Mouse (Mus musculus): ENCODE data around the gene Atp2c2. TPM values are rescaled to one million over a fixed set of nuclear protein-coding genes. Genes with fewer than 3 reads are reported as not detected.

Gene Atp2c2
- total RNA-seq, 1 experiment from 2014 or later: not detected

DNA sequence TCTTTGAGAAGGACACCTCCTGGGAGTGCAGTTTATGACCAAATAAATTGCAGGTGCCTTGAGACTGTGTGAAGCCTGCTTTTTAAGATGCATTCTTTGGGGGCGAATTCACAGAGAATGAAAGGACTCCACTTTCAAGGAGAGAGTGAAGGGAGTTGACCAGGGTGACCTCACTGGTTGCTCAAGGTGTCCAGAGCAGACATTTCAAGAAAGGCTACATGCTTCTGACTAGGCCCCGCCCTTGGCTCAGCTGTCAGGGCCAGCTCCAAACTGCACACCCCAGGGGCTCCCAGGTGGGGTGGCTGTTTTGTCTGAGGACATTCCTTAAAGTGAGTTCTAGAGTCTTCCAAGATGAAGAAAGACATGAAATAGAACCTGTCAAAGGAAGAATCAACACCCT lies 2.6 kb upstream of the Atp2c2 start:
- no peak for ATAC-seq (replicated peaks; ENCODE audit: low read depth, poor library complexity, severe bottlenecking)

DNA sequence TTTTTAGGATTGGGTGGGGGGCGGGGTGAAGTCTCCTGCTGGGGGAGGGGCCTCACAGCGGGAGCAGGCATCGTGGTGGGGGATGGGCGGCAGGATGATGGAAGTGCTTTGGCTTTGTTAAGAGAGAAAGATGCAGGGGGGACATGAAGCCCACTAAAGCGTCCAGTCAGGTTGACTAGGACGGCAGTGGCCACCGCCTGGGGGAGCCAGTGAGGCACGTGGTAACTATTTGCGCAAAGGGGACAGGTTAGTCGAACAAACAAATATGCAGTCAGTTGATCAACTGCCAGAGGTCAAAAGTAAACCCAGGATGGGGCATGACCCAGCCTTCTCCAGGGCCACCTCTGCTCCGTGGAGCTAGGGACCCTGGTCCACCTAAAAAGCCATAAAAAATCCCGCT lies 849 bp upstream of the Atp2c2 start:
- peak; percentile 66 for ATAC-seq (replicated peaks; ENCODE audit: low read depth, poor library complexity, severe bottlenecking)

DNA sequence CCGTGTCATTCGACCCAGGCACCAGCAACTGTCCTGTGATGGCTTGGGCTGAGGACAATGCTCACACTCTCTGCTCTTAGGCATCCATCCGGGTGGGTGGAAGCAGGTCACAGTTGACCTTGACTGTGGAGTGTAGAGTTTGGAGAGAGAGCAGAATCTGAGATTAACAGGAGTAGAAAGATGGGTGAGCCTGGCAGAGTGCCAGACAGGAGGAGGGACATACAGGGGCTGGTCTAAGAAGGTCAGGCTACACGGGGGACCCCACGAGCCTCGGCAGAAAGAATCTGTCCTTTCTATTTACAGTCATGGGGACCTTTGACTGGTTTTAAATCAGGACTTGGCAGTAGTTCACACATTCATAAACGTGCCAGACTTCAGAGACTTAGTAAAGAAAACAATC lies 3.2 kb downstream of the Atp2c2 start:
- no peak for ATAC-seq (replicated peaks; ENCODE audit: low read depth, poor library complexity, severe bottlenecking)

GRCm38 (mm10) chr8:119707146-119707545 lies 7.3 kb downstream of the Atp2c2 start:
- no peak for ATAC-seq (replicated peaks; ENCODE audit: low read depth, poor library complexity, severe bottlenecking)

DNA sequence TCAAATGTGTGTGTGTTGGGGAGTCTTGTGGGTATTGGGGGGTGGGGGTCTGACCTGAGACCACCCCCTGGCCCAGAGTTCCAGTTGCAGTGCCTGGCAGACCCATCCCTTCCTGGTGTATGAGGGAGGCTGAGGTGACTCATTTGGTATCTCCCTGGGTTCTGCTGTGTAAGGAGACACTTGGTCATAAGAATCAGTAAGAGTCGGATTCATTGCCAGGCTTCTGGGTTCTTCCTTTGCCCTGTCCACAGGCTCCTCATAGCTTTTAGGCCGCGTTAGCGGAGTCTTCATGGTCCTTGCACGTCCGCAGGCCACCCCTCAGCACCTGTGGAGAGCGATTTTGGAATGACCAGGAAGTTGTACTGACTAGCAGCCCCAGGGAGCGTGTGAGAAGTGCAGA lies 8.7 kb downstream of the Atp2c2 start:
- no peak for ATAC-seq (replicated peaks; ENCODE audit: low read depth, poor library complexity, severe bottlenecking)

- no peak for ATAC-seq (replicated peaks; ENCODE audit: low read depth, poor library complexity, severe bottlenecking)
These were observed 9.3 kb downstream of the Atp2c2 start for GRCm38 (mm10) chr8:119708878-119709702.

- ATAC-seq (replicated peaks; ENCODE audit: low read depth, poor library complexity, severe bottlenecking): peak; percentile 73
These were observed 9.9 kb downstream of the Atp2c2 start for GRCm38 (mm10) chr8:119709703-119710093.

GRCm38 (mm10) chr8:119712226-119712625 lies 12.4 kb downstream of the Atp2c2 start:
- peak; percentile 54 for ATAC-seq (replicated peaks; ENCODE audit: low read depth, poor library complexity, severe bottlenecking)

GRCm38 (mm10) chr8:119713421-119713820 lies 13.6 kb downstream of the Atp2c2 start:
- ATAC-seq (replicated peaks; ENCODE audit: low read depth, poor library complexity, severe bottlenecking): no peak

GRCm38 (mm10) chr8:119715221-119715620 lies 15.4 kb downstream of the Atp2c2 start:
- ATAC-seq (replicated peaks; ENCODE audit: low read depth, poor library complexity, severe bottlenecking): no peak

DNA sequence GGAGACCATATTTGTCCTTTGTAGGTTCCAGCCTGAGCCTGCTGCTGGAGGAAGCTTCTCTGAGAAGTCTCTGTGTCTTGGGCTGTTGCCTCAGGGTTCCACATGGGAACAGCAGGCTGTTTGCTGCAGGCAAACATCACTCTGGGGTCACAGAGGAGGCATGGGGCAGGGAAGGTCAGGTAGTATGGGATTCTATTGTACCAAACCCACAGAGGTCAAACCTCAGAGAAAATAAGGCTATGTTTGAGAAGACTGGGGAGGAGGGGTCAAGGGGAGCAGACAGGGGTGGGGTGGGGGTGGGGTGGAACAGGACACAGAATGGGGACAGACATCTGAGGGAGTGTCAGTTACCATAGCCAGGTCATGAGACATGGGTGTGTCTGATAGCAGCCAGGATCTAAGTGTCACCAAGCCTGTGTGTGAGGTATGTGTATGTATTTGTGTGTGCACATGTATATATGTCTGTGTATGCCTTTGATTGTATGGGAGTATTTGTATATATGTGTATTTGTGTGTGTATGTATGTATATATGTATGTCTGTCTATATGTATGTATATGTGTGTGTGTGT lies 17.0 kb downstream of the Atp2c2 start:
- no peak for ATAC-seq (replicated peaks; ENCODE audit: low read depth, poor library complexity, severe bottlenecking)

DNA sequence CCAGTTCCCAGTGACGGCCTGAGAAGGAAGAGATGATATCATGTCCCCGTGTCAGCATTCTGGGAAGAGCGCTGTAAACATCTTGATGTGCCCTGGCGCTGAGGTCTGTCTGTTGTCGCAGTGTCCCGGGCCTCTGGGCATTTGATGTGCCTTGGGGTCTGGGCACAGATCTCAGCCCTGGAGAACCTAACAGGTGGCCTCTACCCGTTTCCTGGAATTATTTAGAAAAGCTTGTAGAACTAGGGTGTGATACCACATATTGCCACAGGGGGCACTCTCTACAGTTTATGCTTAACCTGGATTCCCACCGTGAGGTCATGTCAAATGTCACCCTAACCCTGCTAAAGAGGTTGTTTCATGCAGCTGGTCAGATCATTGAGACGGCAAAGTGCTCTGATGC lies 18.0 kb downstream of the Atp2c2 start:
- peak; percentile 85 for ATAC-seq (replicated peaks; ENCODE audit: low read depth, poor library complexity, severe bottlenecking)

- ATAC-seq (replicated peaks; ENCODE audit: low read depth, poor library complexity, severe bottlenecking): no peak
These were observed 19.2 kb downstream of the Atp2c2 start for GRCm38 (mm10) chr8:119719011-119719501.

DNA sequence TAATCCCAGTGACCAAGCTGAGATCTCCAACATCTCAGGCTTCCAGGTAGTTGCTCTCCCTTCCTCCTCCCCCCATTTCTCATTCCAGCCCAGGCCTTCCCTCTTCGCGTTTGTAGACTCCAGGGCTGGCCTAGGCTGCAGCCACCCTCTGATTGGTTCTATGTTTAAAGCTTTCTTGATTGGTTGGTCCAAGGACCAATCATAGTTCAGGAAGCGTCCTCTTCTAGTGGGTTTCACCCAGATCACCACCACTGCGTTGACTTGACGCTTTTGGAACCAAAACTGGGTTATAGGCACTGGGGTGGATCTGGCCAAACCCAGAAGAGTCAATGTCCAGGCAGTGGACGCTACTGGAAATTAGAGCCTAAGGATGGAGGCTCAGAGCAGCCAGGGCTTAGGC lies 22.5 kb downstream of the Atp2c2 start:
- ATAC-seq (replicated peaks; ENCODE audit: low read depth, poor library complexity, severe bottlenecking): no peak

GRCm38 (mm10) chr8:119723676-119724075 lies 23.9 kb downstream of the Atp2c2 start:
- ATAC-seq (replicated peaks; ENCODE audit: low read depth, poor library complexity, severe bottlenecking): no peak

DNA sequence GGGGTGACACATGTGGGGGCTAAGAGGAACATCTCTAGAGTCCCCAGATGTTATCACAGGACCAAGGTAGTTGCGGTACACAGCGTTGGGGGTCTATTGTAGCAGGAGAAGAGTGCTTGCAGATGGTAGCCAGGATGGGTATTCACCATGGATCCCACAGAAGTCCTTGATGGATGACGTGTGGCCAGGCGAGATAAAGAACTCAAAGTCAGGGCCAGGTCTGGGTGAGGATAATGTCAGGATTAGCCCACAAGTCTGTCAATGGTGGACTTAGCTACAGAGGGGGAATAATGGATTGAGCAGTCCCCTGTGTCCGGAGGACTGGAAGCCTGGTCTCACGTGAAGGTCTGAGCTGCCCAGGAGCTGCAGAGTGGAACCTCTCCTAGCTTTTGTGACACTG lies 24.8 kb downstream of the Atp2c2 start:
- ATAC-seq (replicated peaks; ENCODE audit: low read depth, poor library complexity, severe bottlenecking): no peak

- ATAC-seq (replicated peaks; ENCODE audit: low read depth, poor library complexity, severe bottlenecking): peak; percentile 70
These were observed 27.3 kb downstream of the Atp2c2 start for GRCm38 (mm10) chr8:119727093-119727492.

GRCm38 (mm10) chr8:119728351-119728895 lies 28.6 kb downstream of the Atp2c2 start:
- no peak for ATAC-seq (replicated peaks; ENCODE audit: low read depth, poor library complexity, severe bottlenecking)

GRCm38 (mm10) chr8:119732072-119732471 lies 32.3 kb downstream of the Atp2c2 start:
- ATAC-seq (replicated peaks; ENCODE audit: low read depth, poor library complexity, severe bottlenecking): no peak

- no peak for ATAC-seq (replicated peaks; ENCODE audit: low read depth, poor library complexity, severe bottlenecking)
These were observed 36.6 kb downstream of the Atp2c2 start for GRCm38 (mm10) chr8:119736348-119736917.

Data from common myeloid progenitor, adult 5-6 weeks (primary cell).